Mouse (Mus musculus): ENCODE results near the gene Mrps7. TPM values are rescaled to one million over a fixed set of nuclear protein-coding genes. Genes with fewer than 3 reads are reported as not detected.

The Mrps7 gene
- polyA plus RNA-seq (2015; fragmentation: Nextera tagmentation; extraction: Ambion mirVana) = 79.2 and 86.8 TPM in 2 replicates

DNA sequence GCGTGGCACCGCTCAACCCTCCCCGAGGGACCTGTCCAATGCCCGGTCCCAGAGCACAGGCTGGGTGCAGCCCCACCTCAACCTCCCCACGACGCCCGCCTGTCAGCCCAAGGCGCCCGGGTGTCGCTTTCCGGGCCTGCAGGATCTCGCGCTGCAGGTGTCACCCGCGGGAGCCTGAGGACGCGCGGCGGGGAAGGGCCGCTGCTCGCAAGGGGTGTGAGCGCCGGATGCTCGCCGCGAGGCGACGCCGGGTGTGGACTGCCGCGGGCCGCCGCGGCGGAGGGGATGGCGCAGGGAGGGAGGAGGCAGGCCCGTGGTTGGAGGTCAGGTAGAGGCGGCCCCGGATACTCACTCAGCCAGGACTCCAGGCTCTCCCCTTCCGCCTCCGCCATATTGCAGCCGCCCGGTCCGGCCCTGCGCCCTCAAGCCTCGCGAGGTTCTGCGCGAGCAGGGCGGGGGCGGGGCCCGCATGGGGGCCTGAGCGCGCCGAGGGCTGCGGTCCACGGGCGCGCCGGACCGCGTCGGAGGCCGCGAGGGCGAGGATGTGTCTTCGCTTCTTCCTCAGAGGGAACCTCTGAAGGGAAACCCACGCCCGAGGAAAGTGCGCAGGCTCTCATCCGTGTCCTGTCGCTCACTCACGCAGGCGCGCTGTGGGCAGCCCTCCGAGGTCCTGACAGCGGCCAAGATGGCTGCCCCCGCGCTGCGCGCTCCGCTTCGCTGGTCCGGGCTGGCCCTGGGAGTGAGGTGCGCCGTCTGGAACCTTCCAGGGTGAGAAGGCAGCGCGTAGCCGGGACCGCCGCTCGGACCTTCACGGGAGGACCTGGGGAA lies at the start of gene Mrps7, which contains the start of gene Gga3:
TSS of gene Mrps7 (plus strand) at position 450 of the 828 bp plus-strand sequence.
TSS of gene Gga3 (minus strand) at position 576 of the 828 bp plus-strand sequence.
- peak within 1 kb of the TSS; percentile 96 for H3K4me3 ChIP-seq
- no peaks in the 10 kb centered on the region for H3K27me3 ChIP-seq (replicated peaks)
- under 1% methylated on average over 87 of the region's 93 CpGs for WGBS
- no peaks in the 10 kb centered on the region for H3K9me3 ChIP-seq
- H3K4me2 ChIP-seq = peak within 1 kb of the TSS; percentile 78
- peaks cover 52% of the 10 kb centered on the region for H3K4me1 ChIP-seq
- ATAC-seq (ENCODE audit: extremely low read depth, insufficient number of reproducible peaks, low FRiP score, low TSS enrichment) = peak; percentile 94
- H3K27ac ChIP-seq (replicated peaks) = peak within 1 kb of the TSS; percentile 90
- H3K36me3 ChIP-seq = peaks cover 50% of the 10 kb centered on the region
- H3K9ac ChIP-seq = peak within 1 kb of the TSS; percentile 98

DNA sequence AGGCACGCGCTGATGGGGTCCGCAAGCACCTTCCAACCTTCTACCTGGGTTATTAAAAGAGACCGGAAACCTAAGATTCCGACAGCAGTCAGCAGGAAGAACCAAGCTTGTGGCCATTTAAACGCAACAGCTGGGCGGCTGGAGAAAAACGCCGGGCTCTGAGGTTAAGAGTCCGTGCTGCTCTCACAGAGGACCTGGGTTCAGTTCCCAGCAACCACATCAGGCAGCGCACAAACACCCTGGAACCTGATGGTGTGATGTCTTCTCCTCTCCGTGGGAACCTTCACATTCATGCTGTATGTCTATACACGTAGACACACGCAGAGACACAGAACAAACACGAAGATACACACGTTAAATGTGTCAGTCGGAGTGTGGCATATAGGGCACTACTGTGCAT lies 48.0 kb upstream of the Mrps7 start:
- Histone ChIP-seq H3K36me3 (no peaks in the 10 kb centered on the region), H3K4me2 (no peak overlapping the region), H3K4me1 (no peaks in the 10 kb centered on the region), H3K9me3 (no peaks in the 10 kb centered on the region), H3K4me3 (no peak overlapping the region), H3K9ac (no peak overlapping the region), H3K27ac (replicated peaks) (no peak overlapping the region), H3K27me3 (replicated peaks) (no peaks in the 10 kb centered on the region)
- no peak for ATAC-seq (ENCODE audit: extremely low read depth, insufficient number of reproducible peaks, low FRiP score, low TSS enrichment)
- WGBS = 73% methylated on average over 17 of the region's 17 CpGs

DNA sequence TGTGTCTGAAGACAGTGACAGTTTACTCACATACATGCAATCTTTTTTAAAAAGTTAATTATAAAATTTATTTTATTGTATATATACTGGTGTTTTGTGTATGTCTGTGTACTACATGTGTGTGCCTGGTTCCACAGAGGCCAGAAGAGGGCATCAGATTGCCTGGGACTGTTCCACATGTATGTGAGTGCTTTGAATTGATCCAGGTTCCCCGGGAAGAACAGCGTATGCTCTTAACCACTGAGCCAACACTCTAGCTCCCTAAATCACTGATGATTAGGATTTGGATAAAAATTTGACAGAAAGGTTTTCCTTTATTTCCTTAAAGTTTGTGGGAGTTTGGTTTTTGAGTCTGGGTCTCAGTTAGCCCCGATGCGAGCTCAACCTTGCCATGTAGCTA lies 40.3 kb upstream of the Mrps7 start:
- Histone ChIP-seq H3K27ac (replicated peaks) (peak overlapping the region; percentile 68), H3K27me3 (replicated peaks) (no peaks in the 10 kb centered on the region), H3K4me2 (peak overlapping the region; percentile 83), H3K36me3 (peaks cover 28% of the 10 kb centered on the region), H3K4me3 (peak overlapping the region; percentile 93), H3K4me1 (peaks cover 17% of the 10 kb centered on the region), H3K9ac (peak overlapping the region; percentile 91), H3K9me3 (no peaks in the 10 kb centered on the region)
- WGBS = 42% methylated on average over 4 of the region's 4 CpGs
- no peak for ATAC-seq (ENCODE audit: extremely low read depth, insufficient number of reproducible peaks, low FRiP score, low TSS enrichment)

DNA sequence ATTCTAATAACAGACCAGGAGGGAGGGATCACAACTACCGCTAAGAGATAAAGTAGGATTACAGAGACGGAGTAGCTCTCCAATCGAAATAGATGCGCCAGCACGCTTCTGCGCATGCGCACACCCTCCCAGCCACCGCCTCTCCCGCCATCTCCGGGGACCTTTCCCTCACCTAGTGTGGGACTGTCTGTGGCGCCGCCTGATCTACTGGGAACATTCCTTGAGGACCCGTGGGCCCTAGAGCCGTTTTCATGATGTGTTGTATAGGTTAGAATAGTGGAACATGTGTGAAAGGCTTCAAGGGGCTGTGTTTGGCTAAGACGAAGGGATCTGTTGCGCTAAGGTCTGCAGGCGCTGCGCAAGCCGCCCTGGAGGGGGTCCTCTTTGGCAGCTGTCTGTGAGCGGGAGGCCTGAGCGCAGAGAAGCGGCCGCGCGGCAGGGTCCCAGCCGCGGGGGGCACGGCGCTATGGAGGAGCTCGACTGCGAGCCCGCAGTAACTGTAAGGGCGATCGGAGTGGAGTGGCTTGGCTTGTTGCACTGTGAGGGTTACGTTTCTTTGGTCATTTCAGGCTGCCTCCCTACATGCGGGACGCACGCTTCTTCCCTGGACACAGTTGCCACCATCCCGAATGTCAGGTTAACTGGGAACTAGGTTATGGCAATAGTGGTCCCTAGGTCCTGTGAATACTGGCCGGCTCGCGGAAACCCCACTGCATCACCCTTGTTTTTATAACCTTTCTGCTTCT lies 39.5 kb upstream of the Mrps7 start, which contains the start of gene Nup85:
TSS of gene Nup85 (plus strand) at position 371 of the 746 bp plus-strand sequence.
- ATAC-seq (ENCODE audit: extremely low read depth, insufficient number of reproducible peaks, low FRiP score, low TSS enrichment) = peak; percentile 74
- H3K27me3 ChIP-seq (replicated peaks) = no peaks in the 10 kb centered on the region
- H3K9ac ChIP-seq = peak within 1 kb of the TSS; percentile 91
- WGBS = under 1% methylated on average over 42 of the region's 42 CpGs
- H3K36me3 ChIP-seq = peaks cover 36% of the 10 kb centered on the region
- H3K4me3 ChIP-seq = peak within 1 kb of the TSS; percentile 93
- no peaks in the 10 kb centered on the region for H3K9me3 ChIP-seq
- peaks cover 17% of the 10 kb centered on the region for H3K4me1 ChIP-seq
- H3K27ac ChIP-seq (replicated peaks) = peak within 1 kb of the TSS; percentile 85
- peak within 1 kb of the TSS; percentile 83 for H3K4me2 ChIP-seq

DNA sequence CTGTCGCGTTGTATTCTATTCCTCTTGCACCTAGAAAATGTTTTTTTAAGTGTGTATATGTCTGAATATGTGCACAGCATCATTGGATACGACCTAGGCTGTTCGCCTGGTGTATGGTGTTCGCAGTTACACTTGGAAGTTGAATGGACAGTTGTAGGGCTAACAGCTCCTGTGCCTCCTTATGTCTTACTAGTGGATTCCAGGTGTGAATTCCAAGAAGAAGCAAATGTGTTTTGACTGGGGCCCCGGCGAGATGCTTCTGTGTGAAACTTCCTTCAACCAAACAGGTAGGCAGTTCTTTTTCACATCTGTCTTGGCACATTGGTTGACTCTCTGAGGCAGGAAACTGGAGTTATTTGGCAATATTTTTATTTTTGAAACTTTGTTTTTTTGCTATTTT lies 38.8 kb upstream of the Mrps7 start:
- no peaks in the 10 kb centered on the region for H3K9me3 ChIP-seq
- WGBS = 15% methylated on average over 7 of the region's 7 CpGs
- ATAC-seq (ENCODE audit: extremely low read depth, insufficient number of reproducible peaks, low FRiP score, low TSS enrichment) = no peak
- H3K36me3 ChIP-seq = peaks cover 43% of the 10 kb centered on the region
- peaks cover 17% of the 10 kb centered on the region for H3K4me1 ChIP-seq
- H3K9ac ChIP-seq = peak overlapping the region; percentile 91
- peak overlapping the region; percentile 83 for H3K4me2 ChIP-seq
- H3K27ac ChIP-seq (replicated peaks) = no peak overlapping the region
- H3K27me3 ChIP-seq (replicated peaks) = no peaks in the 10 kb centered on the region
- peak overlapping the region; percentile 93 for H3K4me3 ChIP-seq

DNA sequence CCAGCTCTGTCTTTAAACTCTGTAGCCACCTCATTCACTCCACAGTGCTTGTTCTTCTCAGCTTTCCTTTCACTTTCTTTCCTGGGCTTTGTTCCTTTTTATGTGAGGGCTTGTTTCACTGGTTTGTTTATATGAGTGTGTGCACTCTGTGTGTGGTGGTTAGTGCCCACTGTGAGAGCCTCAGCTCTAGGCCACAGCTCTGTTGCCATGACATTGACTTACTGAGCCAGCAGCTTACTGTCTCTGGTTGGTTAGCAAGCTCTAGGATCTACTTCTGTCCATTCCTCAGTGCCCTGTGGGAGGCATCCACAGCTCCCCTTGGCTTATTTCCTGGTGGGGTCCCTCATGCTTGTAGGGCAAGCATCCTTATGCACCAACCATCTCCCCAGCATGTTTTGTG lies 24.6 kb upstream of the Mrps7 start:
- no peak for ATAC-seq (ENCODE audit: extremely low read depth, insufficient number of reproducible peaks, low FRiP score, low TSS enrichment)
- Histone ChIP-seq H3K36me3 (peaks cover 80% of the 10 kb centered on the region), H3K4me1 (no peaks in the 10 kb centered on the region), H3K4me2 (no peak overlapping the region), H3K27ac (replicated peaks) (no peak overlapping the region), H3K4me3 (no peak overlapping the region), H3K27me3 (replicated peaks) (no peaks in the 10 kb centered on the region), H3K9ac (no peak overlapping the region), H3K9me3 (no peaks in the 10 kb centered on the region)

DNA sequence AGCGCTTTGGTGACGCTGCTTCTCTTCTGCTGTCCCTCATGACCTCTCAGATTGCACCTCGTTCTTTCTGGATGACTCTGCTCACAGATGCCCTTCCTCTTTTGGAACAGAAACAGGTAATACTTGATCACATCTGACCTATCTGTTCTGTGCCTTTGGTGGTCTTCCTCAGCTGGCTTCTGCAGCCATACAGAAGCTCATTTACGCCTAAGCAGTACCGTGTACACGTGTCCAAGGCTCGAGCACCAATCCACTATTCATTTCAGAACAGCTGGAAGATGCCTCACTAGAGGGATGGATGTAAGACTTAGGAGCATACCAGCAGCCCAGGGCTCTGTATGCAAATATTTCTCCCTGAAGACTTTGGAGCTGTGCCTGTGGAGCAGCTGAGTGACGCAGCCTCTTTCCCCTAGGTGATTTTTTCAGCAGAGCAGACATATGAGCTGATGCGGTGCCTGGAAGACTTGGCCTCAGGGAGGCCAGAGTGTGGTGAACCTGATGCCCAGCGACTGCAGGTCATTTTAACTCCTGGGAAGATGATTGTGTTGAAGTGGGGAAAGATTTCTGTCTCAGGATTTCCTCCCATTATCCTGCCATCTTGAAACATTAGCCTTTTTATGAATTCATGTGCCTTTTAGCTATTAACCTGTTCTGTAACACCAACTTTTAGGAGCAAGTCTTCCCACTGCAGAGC lies 20.7 kb upstream of the Mrps7 start:
- Histone ChIP-seq H3K4me3 (no peak overlapping the region), H3K27me3 (replicated peaks) (no peaks in the 10 kb centered on the region), H3K4me1 (no peaks in the 10 kb centered on the region), H3K36me3 (peaks cover 99% of the 10 kb centered on the region), H3K9me3 (no peaks in the 10 kb centered on the region), H3K27ac (replicated peaks) (no peak overlapping the region), H3K9ac (no peak overlapping the region), H3K4me2 (no peak overlapping the region)
- ATAC-seq (ENCODE audit: extremely low read depth, insufficient number of reproducible peaks, low FRiP score, low TSS enrichment) = no peak
- WGBS = 78% methylated on average over 10 of the region's 10 CpGs

DNA sequence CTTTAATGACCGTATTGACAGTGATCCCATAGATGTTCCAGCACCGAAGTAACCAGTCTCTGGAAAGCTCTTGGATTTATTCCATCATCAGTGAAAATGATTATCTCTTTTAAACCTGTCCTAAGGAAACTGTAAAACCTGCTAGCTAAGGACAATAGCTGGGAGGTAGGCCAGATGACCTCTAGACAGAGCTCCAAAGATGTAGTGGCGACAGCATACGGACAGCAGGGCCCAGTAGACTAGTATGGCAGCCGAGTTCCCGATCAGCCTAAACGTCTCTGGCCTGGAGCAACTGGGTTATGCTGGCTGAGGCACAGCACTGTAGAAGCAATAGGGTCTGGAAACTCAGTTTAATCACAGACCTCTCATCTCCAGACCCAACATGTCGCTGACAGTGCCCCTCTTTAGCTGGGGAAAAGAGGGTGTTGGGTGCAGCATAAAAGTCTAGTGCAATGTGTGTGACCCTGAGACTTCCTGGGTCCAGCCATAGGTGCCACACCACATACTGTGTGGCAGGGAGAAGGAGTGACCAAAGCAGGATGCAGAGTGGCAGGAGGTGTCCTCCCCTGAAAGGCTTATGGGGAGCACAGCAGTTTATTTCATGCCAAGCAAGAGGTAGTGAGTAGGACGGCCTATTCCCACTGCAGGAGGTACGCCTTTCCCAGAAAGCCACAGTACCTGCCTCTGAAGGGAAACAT lies 19.2 kb upstream of the Mrps7 start:
- WGBS = 82% methylated on average over 10 of the region's 10 CpGs
- no peak overlapping the region for H3K4me2 ChIP-seq
- no peak for ATAC-seq (ENCODE audit: extremely low read depth, insufficient number of reproducible peaks, low FRiP score, low TSS enrichment)

DNA sequence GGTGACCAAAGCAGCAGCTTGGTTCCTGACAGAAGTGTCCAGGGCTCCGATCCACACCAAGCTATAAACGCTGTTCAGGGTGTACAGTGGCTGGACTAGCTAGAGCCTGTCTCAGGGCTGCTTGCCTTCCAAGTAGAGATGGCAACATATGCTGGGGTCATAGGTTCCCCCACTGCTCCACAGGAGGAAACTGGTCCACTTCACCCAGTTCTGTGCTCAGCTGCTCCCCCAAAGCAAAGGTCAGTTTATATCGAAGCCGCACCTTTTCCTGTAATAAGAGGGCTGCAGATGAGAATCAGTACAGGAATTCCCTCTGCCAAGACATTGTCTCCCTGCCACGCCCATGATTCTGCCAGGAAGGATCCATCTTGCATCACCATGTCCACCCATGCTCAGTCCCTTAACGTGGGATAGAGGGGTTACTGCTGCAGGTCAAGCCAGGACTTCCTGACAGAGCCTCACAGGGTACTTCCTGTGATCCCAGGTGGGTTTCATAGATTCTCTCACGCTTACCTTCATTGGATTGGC lies 18.1 kb upstream of the Mrps7 start:
- Histone ChIP-seq H3K4me3 (no peak overlapping the region), H3K9me3 (no peaks in the 10 kb centered on the region), H3K27ac (replicated peaks) (no peak overlapping the region), H3K36me3 (peaks cover 98% of the 10 kb centered on the region), H3K27me3 (replicated peaks) (no peaks in the 10 kb centered on the region), H3K4me1 (no peaks in the 10 kb centered on the region), H3K4me2 (no peak overlapping the region), H3K9ac (0 out of 2 replicates have a peak overlapping the region, but pooled peaks have one; percentile 0)
- ATAC-seq (ENCODE audit: extremely low read depth, insufficient number of reproducible peaks, low FRiP score, low TSS enrichment) = no peak
- WGBS = 85% methylated on average over 7 of the region's 7 CpGs

More for the DNA sequence above, 19.2 kb upstream of the Mrps7 start:
- no peaks in the 10 kb centered on the region for H3K9me3 ChIP-seq
- H3K36me3 ChIP-seq = peaks cover 97% of the 10 kb centered on the region
- no peak overlapping the region for H3K27ac ChIP-seq (replicated peaks)
- H3K27me3 ChIP-seq (replicated peaks) = no peaks in the 10 kb centered on the region
- no peak overlapping the region for H3K4me3 ChIP-seq
- no peaks in the 10 kb centered on the region for H3K4me1 ChIP-seq
- no peak overlapping the region for H3K9ac ChIP-seq

DNA sequence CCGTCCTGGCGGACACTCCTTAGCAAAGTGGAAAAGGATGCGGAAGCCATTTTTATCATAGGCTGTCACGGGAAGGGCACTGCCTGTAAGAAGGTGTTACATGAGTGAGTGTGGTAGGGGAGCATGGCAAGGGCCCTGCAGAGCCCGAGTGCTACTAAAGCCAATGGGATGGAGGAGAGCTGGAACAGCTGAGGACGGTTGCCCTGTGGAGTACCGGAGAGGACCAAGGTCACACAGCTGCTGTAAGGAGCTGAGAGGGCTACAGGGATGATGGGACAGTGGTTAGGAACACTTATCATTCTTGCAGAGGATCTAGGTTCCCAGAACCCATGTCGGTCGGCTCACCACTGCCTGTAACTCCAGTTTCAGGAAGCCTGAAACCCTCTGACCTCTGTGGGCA lies 17.3 kb upstream of the Mrps7 start:
- no peaks in the 10 kb centered on the region for H3K27me3 ChIP-seq (replicated peaks)
- no peak overlapping the region for H3K27ac ChIP-seq (replicated peaks)
- no peak overlapping the region for H3K4me3 ChIP-seq
- 82% methylated on average over 9 of the region's 9 CpGs for WGBS
- H3K36me3 ChIP-seq = peaks cover 98% of the 10 kb centered on the region
- H3K4me2 ChIP-seq = no peak overlapping the region
- no peak for ATAC-seq (ENCODE audit: extremely low read depth, insufficient number of reproducible peaks, low FRiP score, low TSS enrichment)
- no peaks in the 10 kb centered on the region for H3K9me3 ChIP-seq
- no peaks in the 10 kb centered on the region for H3K4me1 ChIP-seq
- H3K9ac ChIP-seq = no peak overlapping the region
